In the genomic region with DNA sequence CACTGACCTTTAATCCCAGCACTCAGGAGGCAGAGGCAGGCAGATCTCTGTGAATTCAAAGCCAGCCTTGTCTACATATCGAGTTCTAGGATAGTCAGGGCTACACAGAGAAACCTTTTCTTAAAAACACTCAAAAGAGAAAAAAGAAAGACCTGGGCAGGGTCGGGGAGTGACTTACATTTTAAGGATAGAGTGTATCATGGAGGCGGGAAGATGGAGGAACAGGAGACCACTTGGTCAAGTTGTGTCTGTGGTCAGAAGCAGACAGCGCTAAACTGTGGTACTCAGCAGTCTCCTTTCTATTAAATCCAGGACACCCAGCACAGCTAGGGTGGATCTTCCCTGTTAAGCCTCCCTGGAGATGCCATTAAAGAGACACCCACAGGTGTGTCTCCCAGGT, we compare ENCODE assay signal across 8 mouse cellular contexts. TPM values are rescaled to one million over a fixed set of nuclear protein-coding genes. Genes with fewer than 3 reads are reported as not detected.
DNase-seq lines count a peak whose midpoint lies in the region; ATAC-seq and TF ChIP-seq lines count a peak whose summit lies in the region.

Gene Rps6ka5 (minus strand): TSS at position 333 of the 400 bp plus-strand sequence.

- H3K27me3 ChIP-seq in forebrain, embryonic 16.5 days (replicated peaks; ENCODE audit: control insufficient read depth, insufficient read depth, low read length): no peaks in the 10 kb centered on the region
- no peaks in the 10 kb centered on the region for H3K27me3 ChIP-seq in intestine, embryonic 16.5 days (replicated peaks; ENCODE audit: control insufficient read depth, insufficient read depth, low read length)
- no peaks in the 10 kb centered on the region for H3K27me3 ChIP-seq in midbrain, embryonic 13.5 days
- no peaks in the 10 kb centered on the region for H3K27me3 ChIP-seq in kidney, adult 2 months (replicated peaks; ENCODE audit: control insufficient read depth, insufficient read depth, low read length)

- H3K27ac ChIP-seq in forebrain, embryonic 16.5 days (ENCODE audit: low read length): no peak within 1 kb of the TSS; the same call in 1 of the 2 replicates
- H3K27ac ChIP-seq in intestine, embryonic 16.5 days (ENCODE audit: low read length): no peak within 1 kb of the TSS
- H3K27ac ChIP-seq in midbrain, embryonic 13.5 days: no peak within 1 kb of the TSS
- no peak within 1 kb of the TSS for H3K27ac ChIP-seq in kidney, adult 2 months (ENCODE audit: insufficient read depth, low read depth, low read length)

- peak within 1 kb of the TSS; percentile 82 for H3K4me2 ChIP-seq in forebrain, embryonic 16.5 days (ENCODE audit: low read length)
- 0 out of 2 replicates have a peak within 1 kb of the TSS, but pooled peaks have one; percentile 60 for H3K4me2 ChIP-seq in intestine, embryonic 16.5 days (ENCODE audit: low read depth, low read length)
- H3K4me2 ChIP-seq in midbrain, embryonic 13.5 days (replicated peaks): peak within 1 kb of the TSS; percentile 56

- no peak for ATAC-seq in forebrain, embryonic 16.5 days
- ATAC-seq in intestine, embryonic 16.5 days: no peak
- no peak for ATAC-seq in midbrain, embryonic 13.5 days

- no peak for TF ChIP-seq CTCF in kidney, adult 2 months (conservative IDR thresholded peaks at IDR 0.05; ENCODE audit: insufficient read depth, insufficient read length, low read depth, low read length)

- no peak for TF ChIP-seq POLR2A in kidney, adult 2 months (IDR thresholded peaks at IDR 0.05; ENCODE audit: low read depth, low read length)

- peaks cover 21% of the 10 kb centered on the region for H3K4me1 ChIP-seq in forebrain, embryonic 16.5 days (replicated peaks; ENCODE audit: control insufficient read depth, insufficient read depth, low read length)
- peaks cover 6% of the 10 kb centered on the region; the same call in 1 of the 2 replicates for H3K4me1 ChIP-seq in intestine, embryonic 16.5 days (ENCODE audit: control insufficient read depth, insufficient read depth, low read length)
- peaks cover 20% of the 10 kb centered on the region for H3K4me1 ChIP-seq in midbrain, embryonic 13.5 days (replicated peaks)
- H3K4me1 ChIP-seq in kidney, adult 2 months (ENCODE audit: control insufficient read depth, insufficient read depth, low read length): 0 out of 2 replicates have a peak, but pooled peaks cover 3% of the 10 kb centered on the region

- no peak within 1 kb of the TSS; the same call in 1 of the 2 replicates for H3K4me3 ChIP-seq in forebrain, embryonic 16.5 days (replicated peaks; ENCODE audit: low read length)
- no peak within 1 kb of the TSS for H3K4me3 ChIP-seq in intestine, embryonic 16.5 days (ENCODE audit: low read length)
- peak within 1 kb of the TSS; percentile 78 for H3K4me3 ChIP-seq in midbrain, embryonic 13.5 days (replicated peaks)
- no peak within 1 kb of the TSS for H3K4me3 ChIP-seq in kidney, adult 2 months (ENCODE audit: insufficient read depth, low read depth, low read length)

- no peak for DNase-seq in layer of hippocampus, adult 8-10 months (ENCODE audit: low spot score in 2 of 2)
- DNase-seq in layer of hippocampus, adult 9-10 months (ENCODE audit: low spot score): no peak
- DNase-seq in c-Kit-positive CD71-positive TER-119-positive erythroid progenitor cells, embryonic 14.5 days (ENCODE audit: low spot score): no peak
- no peak for DNase-seq in kidney, adult 2 months
- no peak for DNase-seq in right cerebral cortex, adult 18-20 months

- H3K9ac ChIP-seq in forebrain, embryonic 16.5 days (replicated peaks; ENCODE audit: low read depth, low read length): no peak within 1 kb of the TSS
- no peak within 1 kb of the TSS for H3K9ac ChIP-seq in intestine, embryonic 16.5 days (ENCODE audit: low read depth, low read length)
- no peak within 1 kb of the TSS for H3K9ac ChIP-seq in midbrain, embryonic 13.5 days (replicated peaks)

- 97% methylated on average over 4 of the region's 4 CpGs for WGBS in forebrain, embryonic 16.5 days
- 94% methylated on average over 4 of the region's 4 CpGs for WGBS in intestine, embryonic 16.5 days
- 93% methylated on average over 4 of the region's 4 CpGs for WGBS in midbrain, embryonic 13.5 days
- WGBS in kidney, adult 2 months: 97% methylated on average over 4 of the region's 4 CpGs

- H3K9me3 ChIP-seq in forebrain, embryonic 16.5 days (ENCODE audit: control insufficient read depth, low read length): no peaks in the 10 kb centered on the region
- H3K9me3 ChIP-seq in intestine, embryonic 16.5 days (ENCODE audit: control insufficient read depth, low read length): no peaks in the 10 kb centered on the region
- no peaks in the 10 kb centered on the region for H3K9me3 ChIP-seq in midbrain, embryonic 13.5 days

- no peaks in the 10 kb centered on the region for H3K36me3 ChIP-seq in forebrain, embryonic 16.5 days (ENCODE audit: control insufficient read depth, insufficient read depth)
- H3K36me3 ChIP-seq in intestine, embryonic 16.5 days (ENCODE audit: control insufficient read depth, insufficient read depth, low read length): no peaks in the 10 kb centered on the region
- H3K36me3 ChIP-seq in midbrain, embryonic 13.5 days: no peaks in the 10 kb centered on the region
- H3K36me3 ChIP-seq in kidney, adult 2 months (ENCODE audit: control insufficient read depth, insufficient read depth, low read length): no peaks in the 10 kb centered on the region

RNA-seq across cellular contexts. Expression of gene Rps6ka5, which starts in this region (rescaled TPM):
- 10 to 100 TPM; 25.7 to 28.7 (median 27.5) TPM for total RNA-seq in layer of hippocampus, adult 8-10 months (2022)
- polyA plus RNA-seq in forebrain, embryonic 16.5 days (2015; fragmentation: Nextera tagmentation; extraction: Ambion mirVana): 14.4 and 18.2 TPM in 2 replicates
- 1.7 and 1.9 TPM in 2 replicates for polyA plus RNA-seq in intestine, embryonic 16.5 days (2015; fragmentation: Nextera tagmentation; extraction: Ambion mirVana)
- polyA plus RNA-seq in midbrain, embryonic 13.5 days (2015; fragmentation: Nextera tagmentation; extraction: Ambion mirVana): 6.3 and 6.4 TPM in 2 replicates
- 1.1 TPM in 2 replicates for polyA plus RNA-seq in kidney, adult 2 months (2012; rRNA removed)
